Mouse (Mus musculus): ENCODE results near the gene Plin4. TPM values are rescaled to one million over a fixed set of nuclear protein-coding genes. Genes with fewer than 3 reads are reported as not detected.

Gene Plin4
- total and polyA plus RNA-seq, 3 experiments = 114 to 170 (median 151) TPM

- no peaks in the 10 kb centered on the region for H3K27me3 ChIP-seq (ENCODE audit: control insufficient read depth, insufficient read depth, low read length)
Observed at GRCm38 (mm10) chr17:56139355-56139754, 29.8 kb upstream of the Plin4 start.

GRCm38 (mm10) chr17:56137839-56138613 lies 28.4 kb upstream of the Plin4 start:
- Histone ChIP-seq H3K27me3 (ENCODE audit: control insufficient read depth, insufficient read depth, low read length) (no peaks in the 10 kb centered on the region), H3K4me3 (no peak overlapping the region), H3K36me3 (ENCODE audit: control insufficient read depth, insufficient read depth, low read length) (no peaks in the 10 kb centered on the region), H3K27ac (peak overlapping the region; percentile 93), H3K79me2 (replicated peaks; ENCODE audit: control insufficient read depth, insufficient read depth, low read length) (no peaks in the 10 kb centered on the region), H3K9ac (ENCODE audit: low read depth, low read length) (no peak overlapping the region; the same call in 1 of the 2 replicates), H3K4me1 (ENCODE audit: control insufficient read depth, insufficient read depth, low read length) (peaks cover 21% of the 10 kb centered on the region)
- no peak for DNase-seq
- WGBS = 35% methylated on average over 25 of the region's 25 CpGs
- TF ChIP-seq EP300 (IDR thresholded peaks at IDR 0.05; ENCODE audit: insufficient read depth, low read depth, low read length) (no peak), POLR2A (IDR thresholded peaks at IDR 0.05; ENCODE audit: insufficient read depth, low read depth, low read length) (no peak), CTCF (IDR thresholded peaks at IDR 0.05) (no peak)
- intact Hi-C loops (cut with DNase I) = no loop called here

More at GRCm38 (mm10) chr17:56139355-56139754, 29.8 kb upstream of the Plin4 start:
- TF ChIP-seq POLR2A (IDR thresholded peaks at IDR 0.05; ENCODE audit: insufficient read depth, low read depth, low read length) (no peak), EP300 (IDR thresholded peaks at IDR 0.05; ENCODE audit: insufficient read depth, low read depth, low read length) (no peak), CTCF (IDR thresholded peaks at IDR 0.05) (no peak)
- Histone ChIP-seq H3K27ac (no peak overlapping the region), H3K4me3 (peak overlapping the region; percentile 58), H3K9ac (ENCODE audit: low read depth, low read length) (peak overlapping the region; percentile 65), H3K79me2 (replicated peaks; ENCODE audit: control insufficient read depth, insufficient read depth, low read length) (no peaks in the 10 kb centered on the region), H3K4me1 (ENCODE audit: control insufficient read depth, insufficient read depth, low read length) (peaks cover 18% of the 10 kb centered on the region), H3K36me3 (ENCODE audit: control insufficient read depth, insufficient read depth, low read length) (no peaks in the 10 kb centered on the region)
- DNase-seq = no peak
- WGBS = 28% methylated on average over 17 of the region's 21 CpGs
- intact Hi-C loops (cut with DNase I) = no loop called here

- Histone ChIP-seq H3K4me1 (ENCODE audit: control insufficient read depth, insufficient read depth, low read length) (peaks cover 22% of the 10 kb centered on the region), H3K36me3 (ENCODE audit: control insufficient read depth, insufficient read depth, low read length) (no peaks in the 10 kb centered on the region), H3K27me3 (ENCODE audit: control insufficient read depth, insufficient read depth, low read length) (no peaks in the 10 kb centered on the region), H3K79me2 (replicated peaks; ENCODE audit: control insufficient read depth, insufficient read depth, low read length) (no peaks in the 10 kb centered on the region), H3K4me3 (no peak overlapping the region), H3K27ac (peak overlapping the region; percentile 93), H3K9ac (ENCODE audit: low read depth, low read length) (no peak overlapping the region)
- intact Hi-C loops (cut with DNase I) = no loop called here
- TF ChIP-seq POLR2A (IDR thresholded peaks at IDR 0.05; ENCODE audit: insufficient read depth, low read depth, low read length) (no peak; the same call in 1 of the 2 replicates), CTCF (IDR thresholded peaks at IDR 0.05) (no peak), EP300 (IDR thresholded peaks at IDR 0.05; ENCODE audit: insufficient read depth, low read depth, low read length) (0 out of 2 replicates have a peak, but pooled peaks have one; percentile 48)
- DNase-seq = no peak
- WGBS = 54% methylated on average over 7 of the region's 7 CpGs
Observed at GRCm38 (mm10) chr17:56136558-56136957, 27.0 kb upstream of the Plin4 start.

GRCm38 (mm10) chr17:56134463-56134971 lies 24.9 kb upstream of the Plin4 start:
- peaks cover 22% of the 10 kb centered on the region for H3K4me1 ChIP-seq (ENCODE audit: control insufficient read depth, insufficient read depth, low read length)
- WGBS = 3% methylated on average over 27 of the region's 27 CpGs
- H3K9ac ChIP-seq (ENCODE audit: low read depth, low read length) = peak overlapping the region; percentile 32
- H3K27me3 ChIP-seq (ENCODE audit: control insufficient read depth, insufficient read depth, low read length) = no peaks in the 10 kb centered on the region
- H3K4me3 ChIP-seq = peak overlapping the region; percentile 48
- no peaks in the 10 kb centered on the region for H3K79me2 ChIP-seq (replicated peaks; ENCODE audit: control insufficient read depth, insufficient read depth, low read length)
- DNase-seq = peak; percentile 80 to 86
- peak overlapping the region; percentile 93 for H3K27ac ChIP-seq
- intact Hi-C loops (cut with DNase I) = loop anchor here (5.0 kb wide), 1 partner anchor 218 kb away; no protein-coding TSS in a partner anchor
- TF ChIP-seq POLR2A (IDR thresholded peaks at IDR 0.05; ENCODE audit: insufficient read depth, low read depth, low read length) (no peak), CTCF (IDR thresholded peaks at IDR 0.05) (peak; percentile 95; the same call in 1 of the 2 replicates), EP300 (IDR thresholded peaks at IDR 0.05; ENCODE audit: insufficient read depth, low read depth, low read length) (no peak)
- H3K36me3 ChIP-seq (ENCODE audit: control insufficient read depth, insufficient read depth, low read length) = no peaks in the 10 kb centered on the region

GRCm38 (mm10) chr17:56133457-56134363 lies 24.1 kb upstream of the Plin4 start:
- Histone ChIP-seq H3K9ac (ENCODE audit: low read depth, low read length) (peak overlapping the region; percentile 53), H3K79me2 (replicated peaks; ENCODE audit: control insufficient read depth, insufficient read depth, low read length) (no peaks in the 10 kb centered on the region), H3K27ac (peak overlapping the region; percentile 93), H3K36me3 (ENCODE audit: control insufficient read depth, insufficient read depth, low read length) (no peaks in the 10 kb centered on the region), H3K27me3 (ENCODE audit: control insufficient read depth, insufficient read depth, low read length) (no peaks in the 10 kb centered on the region), H3K4me3 (peak overlapping the region; percentile 48), H3K4me1 (ENCODE audit: control insufficient read depth, insufficient read depth, low read length) (peaks cover 22% of the 10 kb centered on the region)
- TF ChIP-seq POLR2A (IDR thresholded peaks at IDR 0.05; ENCODE audit: insufficient read depth, low read depth, low read length) = peak; percentile 93
- TF ChIP-seq CTCF (IDR thresholded peaks at IDR 0.05) = no peak
- peak; percentile 91 for TF ChIP-seq EP300 (IDR thresholded peaks at IDR 0.05; ENCODE audit: insufficient read depth, low read depth, low read length)
- WGBS = 12% methylated on average over 18 of the region's 21 CpGs
- intact Hi-C loops (cut with DNase I) = loop anchor here (2.0 to 5.0 kb wide), 2 partner anchors 55 to 219 kb away; partner anchors contain the start of gene Hdgfl2
- peak; percentile 82 to 87 for DNase-seq

Measured in heart, adult 2 months (tissue).